Mouse (Mus musculus): ENCODE measurements at regions not wholly inside any gene's neighbourhood (a gene's known extent, or its start where the extent isn't known, plus 50 kb on each side); places are given as distances from the start of the nearest gene placed in this dataset.

- DNase-seq (ENCODE audit: low read depth) = no peak
Measured at GRCm38 (mm10) chr10:117579210-117579609, 50.1 kb upstream of the Cpm start.

- DNase-seq (ENCODE audit: low read depth) = no peak
Measured at GRCm38 (mm10) chr10:117578696-117579146, 50.6 kb upstream of the Cpm start.

- no peak for DNase-seq (ENCODE audit: low read depth)
Measured at GRCm38 (mm10) chr10:117577970-117578695, 51.2 kb upstream of the Cpm start.

- DNase-seq (ENCODE audit: low read depth) = peak; percentile 8
Measured at GRCm38 (mm10) chr10:117576881-117577730, 52.2 kb upstream of the Cpm start.

GRCm38 (mm10) chr10:117576154-117576859 is 53.0 kb upstream of the Cpm start:
- no peak for DNase-seq (ENCODE audit: low read depth)

GRCm38 (mm10) chr10:117575404-117576153 is 53.7 kb upstream of the Cpm start:
- no peak for DNase-seq (ENCODE audit: low read depth)

GRCm38 (mm10) chr10:117574915-117575314 is 54.4 kb upstream of the Cpm start:
- DNase-seq (ENCODE audit: low read depth) = no peak

- no peak for DNase-seq (ENCODE audit: low read depth)
Measured at GRCm38 (mm10) chr10:117574056-117574727, 55.1 kb upstream of the Cpm start.

- DNase-seq (ENCODE audit: low read depth) = no peak
Measured at GRCm38 (mm10) chr10:117573596-117573850, 55.8 kb upstream of the Cpm start.

- DNase-seq (ENCODE audit: low read depth) = no peak
Measured at GRCm38 (mm10) chr10:117572746-117573595, 56.3 kb upstream of the Cpm start.

GRCm38 (mm10) chr10:117571891-117572573 is 57.3 kb upstream of the Cpm start:
- DNase-seq (ENCODE audit: low read depth) = no peak

- DNase-seq (ENCODE audit: low read depth) = no peak
Measured at GRCm38 (mm10) chr10:117570971-117571861, 58.1 kb upstream of the Cpm start.

- DNase-seq (ENCODE audit: low read depth) = no peak
Measured at GRCm38 (mm10) chr10:117570091-117570970, 59.0 kb upstream of the Cpm start.

- DNase-seq (ENCODE audit: low read depth) = no peak
Measured at GRCm38 (mm10) chr10:117569301-117570079, 59.8 kb upstream of the Cpm start.

- DNase-seq (ENCODE audit: low read depth) = no peak
Measured at GRCm38 (mm10) chr10:117568472-117569300, 60.6 kb upstream of the Cpm start.

GRCm38 (mm10) chr10:117568138-117568387 is 61.2 kb upstream of the Cpm start:
- DNase-seq (ENCODE audit: low read depth) = no peak

Measured in 416B (cell line).